ENCODE assay signal across 9 mouse cellular contexts in the genomic region with DNA sequence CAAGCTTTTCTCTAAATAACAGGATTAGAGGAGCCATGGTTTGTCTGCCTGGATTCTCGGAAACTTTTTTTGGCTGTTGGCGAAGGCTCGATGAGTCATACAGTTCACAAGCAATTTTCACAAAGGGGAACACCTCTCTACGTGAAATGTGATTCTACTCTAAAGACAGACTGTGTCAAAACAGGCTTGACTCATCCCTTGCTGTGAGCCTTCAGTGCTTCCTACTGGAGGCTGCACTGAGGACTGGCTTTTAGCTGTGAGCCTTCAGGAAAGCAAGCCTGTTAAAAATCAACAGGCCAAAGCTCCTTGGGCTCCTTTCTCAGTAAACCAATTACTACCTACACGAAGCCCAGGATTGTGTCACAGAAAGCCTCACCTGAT.
DNase-seq lines count a peak whose midpoint lies in the region; ATAC-seq lines count a peak whose summit lies in the region.
"Had no signal": no experiment of that assay in that cellular context is flagged by ENCODE, and none has a peak within 500 bp of the region (broad histone marks: within the 10 kb centered on the region; RNA-seq: fewer than 3 reads in every experiment).

No protein-coding gene starts in this region.

- DNase-seq in heart, adult 18-20 months, result peak; percentile 30 to 44
- peak; percentile 86 for DNase-seq in NIH3T3 (ENCODE audit: low read depth)
- DNase-seq in spleen, postnatal 14 days (ENCODE audit: low spot score in 2 of 2), result no peak
- no peak for DNase-seq in testis, postnatal 10 days (ENCODE audit: low spot score)
- no peak for DNase-seq in spleen, adult 18-20 months

- H3K4me2 ChIP-seq in heart, embryonic 12.5 days, result no peak overlapping the region
- H3K4me2 ChIP-seq: embryonic facial prominence, embryonic 12.5 days had no signal

- no peak overlapping the region for H3K27ac ChIP-seq in heart, embryonic 12.5 days (ENCODE audit: poor library complexity, severe bottlenecking)
- H3K27ac ChIP-seq in macrophage, result peak overlapping the region; percentile 16; the same call in 1 of the 2 replicates
- H3K27ac ChIP-seq: embryonic facial prominence, embryonic 12.5 days had no signal

- H3K4me1 ChIP-seq in heart, embryonic 12.5 days (replicated peaks), result peaks cover 10% of the 10 kb centered on the region
- H3K4me1 ChIP-seq: embryonic facial prominence, embryonic 12.5 days had no signal

- 38% methylated on average over 5 of the region's 5 CpGs for WGBS in heart, embryonic 12.5 days
- 44% methylated on average over 5 of the region's 5 CpGs for WGBS in macrophage (ENCODE audit: missing documents)

- ATAC-seq in heart, embryonic 12.5 days (ENCODE audit: insufficient number of reproducible peaks, low FRiP score), result no peak
- ATAC-seq in granulocyte monocyte progenitor cell, adult 5-6 weeks (replicated peaks; ENCODE audit: poor library complexity, severe bottlenecking), result peak; percentile 50; the same call in 1 of the 2 replicates

- H3K9ac ChIP-seq in heart, embryonic 12.5 days, result no peak overlapping the region
- H3K9ac ChIP-seq: embryonic facial prominence, embryonic 12.5 days had no signal

- no peaks in the 10 kb centered on the region for H3K79me2 ChIP-seq in macrophage (ENCODE audit: inconsistent target)

- H3K36me3 ChIP-seq in heart, embryonic 12.5 days, result no peaks in the 10 kb centered on the region
- no peaks in the 10 kb centered on the region for H3K36me3 ChIP-seq in macrophage (ENCODE audit: inconsistent target)
- H3K36me3 ChIP-seq: embryonic facial prominence, embryonic 12.5 days had no signal

- H3K4me3 ChIP-seq in heart, embryonic 12.5 days, result no peak overlapping the region
- no peak overlapping the region for H3K4me3 ChIP-seq in macrophage (ENCODE audit: inconsistent target)
- H3K4me3 ChIP-seq: embryonic facial prominence, embryonic 12.5 days had no signal

- H3K9me3 ChIP-seq in heart, embryonic 12.5 days (replicated peaks), result no peaks in the 10 kb centered on the region
- H3K9me3 ChIP-seq: embryonic facial prominence, embryonic 12.5 days had no signal

- no peaks in the 10 kb centered on the region for H3K27me3 ChIP-seq in heart, embryonic 12.5 days (replicated peaks)
- H3K27me3 ChIP-seq: embryonic facial prominence, embryonic 12.5 days had no signal

Comparison
In these comparisons a context has a peak if more than half of its experiments do, and no peak if none do; other contexts are left out.
1. DNase-seq: peak in heart, adult 18-20 months (2 of 2) and NIH3T3 (single experiment); none in spleen, postnatal 14 days (0 of 2), testis, postnatal 10 days (single experiment) and spleen, adult 18-20 months (0 of 2).